Mouse (Mus musculus) bone marrow, adult 2 months (tissue): ENCODE measurements around the gene Dnajc10. TPM values are rescaled to one million over a fixed set of nuclear protein-coding genes. Genes with fewer than 3 reads are reported as not detected.

ENCODE experiments used
- H3K27ac ChIP-seq: fragments of 200-500 bp; 2 replicates; pipeline ENCODE4 v1.5.1; 2012; ENCODE audit warnings: low read depth, mild to moderate bottlenecking, control low read depth, inconsistent platforms, low read length; ENCODE audit not compliant: control insufficient read depth, poor library complexity, insufficient read depth
- H3K4me1 ChIP-seq: fragments of 200-500 bp; 2 replicates; pipeline ENCODE4 v1.6.1; 2011; ENCODE audit warnings: low read length; ENCODE audit not compliant: control insufficient read depth, insufficient read depth
- H3K4me3 ChIP-seq: fragments of 200-500 bp; replicated peaks from 2 replicates; pipeline ENCODE3; 2011; ENCODE audit warnings: mild to moderate bottlenecking, low read depth, low read length, control low read depth; ENCODE audit not compliant: control insufficient read depth
- CTCF ChIP-seq: fragments of 200-500 bp; IDR thresholded peaks from 2 replicates; pipeline ENCODE4 v1.5.1; 2011; ENCODE audit warnings: low read length, control low read depth; ENCODE audit not compliant: control insufficient read depth, insufficient read depth
- POLR2A ChIP-seq: fragments of 200-500 bp; IDR thresholded peaks from 2 replicates; pipeline ENCODE4 v1.6.1; 2011; ENCODE audit warnings: low read depth, mild to moderate bottlenecking, control low read depth, low read length, borderline replicate concordance; ENCODE audit not compliant: control insufficient read depth
- WGBS: fragments of 180-500 bp; shearing (Covaris S2); methylation state at CpG from one replicate; pipeline ENCODE4 v1.1.7; 2018; 5-methylcytosine and 5-hydroxymethylcytosine counted together
- polyA plus RNA-seq: library from polyadenylated mRNA; stranded (reverse); fragments of >200 nt; gene quantifications from 2 replicates; pipeline ENCODE4 v1.2.4, GENCODE M21; 2011; ENCODE audit warnings: low replicate concordance; ENCODE audit not compliant: missing spikeins, insufficient read depth, insufficient read length

The Dnajc10 gene
- polyA plus RNA-seq, 1 experiment, result 18.6 TPM

DNA sequence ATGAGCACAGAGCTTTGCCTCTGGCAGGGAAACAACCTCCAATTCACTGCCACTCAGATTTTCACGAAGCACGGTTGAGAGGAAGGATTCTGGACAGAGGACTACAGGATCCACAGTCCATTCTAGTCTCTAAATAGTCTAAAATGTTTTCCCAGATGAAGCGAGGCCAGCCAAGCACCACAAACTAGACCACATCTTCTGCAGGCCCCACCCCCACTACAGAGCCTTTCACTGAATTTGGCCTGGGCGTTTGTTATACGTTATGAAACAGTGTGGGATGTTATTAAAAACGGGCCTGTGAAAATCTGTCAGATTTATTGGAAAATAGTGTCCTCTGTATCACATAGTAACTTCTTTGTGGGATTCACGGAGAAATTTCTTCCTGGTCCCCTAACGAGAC lies 56.2 kb downstream of the Dnajc10 start:
- no peak overlapping the region for H3K27ac ChIP-seq
- H3K4me3 ChIP-seq, result no peak overlapping the region
- WGBS, result 77% methylated on average over 8 of the region's 8 CpGs
- H3K4me1 ChIP-seq, result no peaks in the 10 kb centered on the region
- TF ChIP-seq CTCF (no peak), POLR2A (no peak)

DNA sequence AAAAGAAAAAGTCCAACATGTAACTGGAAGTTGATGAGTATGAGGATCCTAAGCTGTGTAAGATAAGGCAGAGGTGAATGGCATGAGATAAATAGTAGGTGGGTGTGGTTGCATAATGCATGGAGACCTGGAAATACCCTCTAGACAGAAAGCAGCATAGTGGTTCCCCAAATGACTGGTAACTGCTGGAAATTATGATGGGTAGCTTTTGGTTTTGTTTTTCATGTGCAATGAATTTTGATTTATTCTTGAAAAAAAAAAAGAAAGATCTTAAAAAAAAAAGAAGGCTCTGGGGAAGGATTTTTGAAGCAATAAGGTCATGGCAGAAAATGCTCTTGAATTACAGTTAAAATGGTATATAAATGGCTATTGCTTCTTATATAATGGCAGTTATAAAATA lies 59.6 kb downstream of the Dnajc10 start:
- no peak overlapping the region for H3K4me3 ChIP-seq
- H3K4me1 ChIP-seq, result no peaks in the 10 kb centered on the region
- no peak for TF ChIP-seq CTCF
- no peak for TF ChIP-seq POLR2A
- H3K27ac ChIP-seq, result no peak overlapping the region

DNA sequence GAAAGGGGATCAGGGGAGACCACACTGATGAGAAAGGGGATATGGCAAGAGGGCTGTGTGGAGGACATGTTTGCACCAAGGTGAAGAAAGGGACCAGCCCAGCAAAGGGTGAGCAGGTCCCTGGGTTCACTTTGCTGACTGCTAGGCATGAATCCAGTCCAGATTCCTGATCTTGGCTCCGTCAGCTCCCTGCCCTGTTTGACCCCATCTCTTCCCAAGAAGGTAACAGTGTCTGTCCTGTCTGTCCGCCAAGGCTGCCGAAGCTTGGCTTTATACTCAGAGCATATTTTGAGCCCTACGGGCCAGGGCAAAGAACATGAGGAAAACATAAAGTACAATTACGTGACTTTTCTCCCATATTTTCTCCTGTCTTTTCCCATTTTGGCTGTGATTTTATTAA lies 64.6 kb downstream of the Dnajc10 start:
- no peak overlapping the region for H3K27ac ChIP-seq
- H3K4me1 ChIP-seq, result no peaks in the 10 kb centered on the region
- no peak overlapping the region for H3K4me3 ChIP-seq
- TF ChIP-seq CTCF, result no peak
- TF ChIP-seq POLR2A, result no peak
- WGBS, result 92% methylated on average over 5 of the region's 5 CpGs

DNA sequence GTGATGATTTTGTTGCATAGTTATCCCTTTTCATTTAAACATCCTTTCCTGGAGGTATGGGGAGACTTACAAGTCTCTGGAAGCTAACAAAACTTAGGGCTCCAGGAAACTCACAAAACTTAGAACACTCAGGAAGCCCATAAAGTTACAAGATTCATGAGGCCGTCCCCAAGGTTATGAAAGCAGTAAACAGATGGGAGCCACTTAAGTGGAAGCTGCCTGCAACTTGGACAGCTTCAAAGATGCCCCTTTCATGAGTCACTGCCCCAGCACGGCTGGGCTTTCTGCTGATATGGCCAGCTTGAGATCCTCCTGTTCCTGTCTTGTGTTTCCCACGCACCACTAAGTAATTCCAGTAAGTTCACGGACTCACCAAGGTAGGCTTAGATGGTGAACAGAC lies 69.2 kb downstream of the Dnajc10 start:
- 36% methylated on average over 4 of the region's 4 CpGs for WGBS
- Histone ChIP-seq H3K27ac (no peak overlapping the region), H3K4me1 (no peaks in the 10 kb centered on the region), H3K4me3 (no peak overlapping the region)
- TF ChIP-seq POLR2A (no peak), CTCF (no peak)

DNA sequence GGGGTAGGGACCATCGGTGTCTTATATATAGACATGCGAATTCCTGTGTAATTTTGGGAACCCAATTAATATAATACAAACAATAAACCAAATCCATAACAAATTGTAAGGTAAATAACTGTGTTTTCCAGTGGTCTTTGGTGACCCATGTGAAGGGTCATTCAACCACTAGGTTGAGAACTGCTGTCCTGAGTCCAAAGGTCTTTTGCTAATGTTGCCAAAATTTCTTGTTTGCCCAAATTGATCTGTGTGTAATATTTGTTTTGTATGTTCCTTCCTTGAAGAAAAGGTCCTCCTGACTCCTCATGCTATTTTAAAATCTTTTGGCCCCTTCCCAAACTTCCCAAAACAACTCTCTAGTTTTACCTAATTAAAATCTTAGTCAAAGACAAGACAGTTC lies 71.0 kb downstream of the Dnajc10 start:
- Histone ChIP-seq H3K4me3 (no peak overlapping the region), H3K27ac (no peak overlapping the region), H3K4me1 (no peaks in the 10 kb centered on the region)
- TF ChIP-seq POLR2A, result no peak
- TF ChIP-seq CTCF, result no peak
- WGBS, result 75% methylated on average over 2 of the region's 2 CpGs

DNA sequence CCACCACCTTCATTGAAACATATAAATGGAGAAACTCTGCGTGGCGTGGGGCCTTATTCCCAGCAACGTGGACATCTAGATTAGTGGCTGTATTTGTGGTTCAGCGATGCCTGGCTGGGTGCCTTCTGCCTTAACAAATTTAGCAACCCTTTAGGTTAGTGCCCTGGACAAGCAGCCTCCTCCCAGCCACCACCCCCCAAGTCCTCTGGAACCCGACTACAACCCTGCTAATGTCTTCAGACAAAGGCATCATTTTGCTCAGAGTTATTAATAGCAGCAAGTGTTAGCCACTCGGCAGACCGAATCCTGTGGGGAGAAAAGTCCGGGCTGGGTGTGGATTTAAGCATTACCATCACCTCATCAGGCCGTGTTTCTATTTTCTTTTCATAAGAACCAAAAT lies 72.4 kb downstream of the Dnajc10 start:
- Histone ChIP-seq H3K4me1 (no peaks in the 10 kb centered on the region), H3K27ac (no peak overlapping the region), H3K4me3 (no peak overlapping the region)
- 85% methylated on average over 9 of the region's 9 CpGs for WGBS
- TF ChIP-seq POLR2A, result no peak
- TF ChIP-seq CTCF, result no peak

DNA sequence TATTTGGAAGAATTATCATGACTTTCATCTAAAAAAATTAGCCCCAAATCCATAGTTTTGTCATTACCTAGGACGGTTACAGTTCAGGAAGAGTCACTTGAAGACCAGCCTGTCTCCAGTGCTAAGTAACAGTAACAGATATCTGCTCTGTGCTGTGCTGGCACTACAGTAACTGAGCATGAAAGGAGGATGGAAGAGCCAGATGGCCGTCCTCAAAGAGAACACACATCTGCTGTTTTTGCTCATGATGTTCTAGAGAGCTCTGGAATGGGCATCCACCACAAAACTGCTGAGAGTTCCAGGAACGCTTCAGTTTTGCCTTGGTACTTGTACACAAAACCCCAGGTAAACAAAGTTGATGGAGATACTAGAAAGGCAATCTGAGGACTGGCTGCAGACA lies 73.1 kb downstream of the Dnajc10 start:
- Histone ChIP-seq H3K4me3 (no peak overlapping the region), H3K27ac (no peak overlapping the region), H3K4me1 (no peaks in the 10 kb centered on the region)
- WGBS, result 81% methylated on average over 3 of the region's 3 CpGs
- TF ChIP-seq POLR2A, result no peak
- TF ChIP-seq CTCF, result no peak

DNA sequence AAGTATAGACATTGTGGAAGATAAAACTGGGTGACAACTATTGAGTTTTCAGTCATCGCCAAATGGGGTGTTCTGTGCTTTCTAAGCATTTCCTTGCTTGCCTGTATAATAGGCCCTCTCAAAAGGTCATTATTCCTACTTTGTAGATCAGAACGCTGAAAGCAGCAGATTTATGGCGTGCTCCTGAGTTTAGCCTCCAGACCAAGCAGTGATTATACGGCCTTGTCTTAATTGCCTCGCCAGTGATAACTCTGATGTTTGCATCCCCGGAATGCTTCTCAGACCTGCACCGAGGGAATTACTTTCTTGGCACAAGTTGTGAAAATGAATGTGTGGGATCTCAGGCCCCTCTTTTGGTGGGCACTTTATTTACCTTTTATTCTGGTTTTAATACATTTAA lies 80.8 kb downstream of the Dnajc10 start:
- no peak overlapping the region for H3K4me3 ChIP-seq
- H3K4me1 ChIP-seq, result no peaks in the 10 kb centered on the region
- H3K27ac ChIP-seq, result no peak overlapping the region
- 71% methylated on average over 7 of the region's 7 CpGs for WGBS
- TF ChIP-seq CTCF, result no peak
- no peak for TF ChIP-seq POLR2A

DNA sequence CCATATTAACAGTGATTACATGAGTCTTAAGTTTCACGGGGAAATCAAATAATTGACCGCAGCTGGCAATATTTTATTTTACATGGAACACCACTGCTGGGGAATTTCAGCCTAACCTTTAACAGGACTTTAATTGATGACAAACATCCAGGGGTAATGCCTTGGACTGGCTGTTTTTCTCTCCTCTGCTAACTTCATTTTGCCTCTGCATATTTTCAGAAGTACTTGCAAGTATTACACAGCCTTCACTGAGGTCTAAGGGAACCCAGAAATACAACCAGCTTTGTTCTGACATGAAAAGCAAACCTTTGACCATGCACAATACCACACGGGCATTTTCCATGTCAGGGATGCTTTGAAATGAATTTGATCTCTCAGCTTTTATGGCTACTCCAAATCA lies 81.6 kb downstream of the Dnajc10 start:
- 77% methylated on average over 3 of the region's 3 CpGs for WGBS
- TF ChIP-seq POLR2A (no peak), CTCF (no peak)

DNA sequence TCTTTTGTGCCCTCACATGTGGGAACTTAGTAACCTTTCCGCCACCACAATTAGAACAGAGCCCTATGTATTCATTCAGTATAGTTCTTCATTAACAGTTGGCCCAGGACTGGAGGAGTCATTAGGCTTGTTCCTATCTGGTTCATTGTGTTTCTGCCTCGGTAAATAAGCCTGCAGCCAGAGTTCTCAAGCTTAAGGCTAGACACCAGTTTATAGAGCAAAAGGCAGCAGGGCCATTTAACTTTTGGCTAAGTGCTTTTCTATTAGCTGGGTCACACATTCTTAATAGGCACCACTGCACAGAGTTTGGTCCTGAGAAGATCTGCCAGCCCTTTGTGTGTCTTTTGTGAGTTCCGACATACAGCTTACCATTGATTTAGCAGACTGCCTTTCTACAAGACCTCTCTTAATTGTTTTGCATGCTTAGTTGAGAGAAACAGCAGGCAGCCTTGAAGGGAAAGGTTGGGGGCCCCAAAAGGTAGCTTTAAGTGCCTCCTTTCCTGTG lies 83.4 kb downstream of the Dnajc10 start:
- 59% methylated on average over 3 of the region's 3 CpGs for WGBS
- Histone ChIP-seq H3K4me1 (no peaks in the 10 kb centered on the region), H3K27ac (no peak overlapping the region), H3K4me3 (no peak overlapping the region)
- TF ChIP-seq CTCF, result no peak
- no peak for TF ChIP-seq POLR2A

More for the DNA sequence above, 81.6 kb downstream of the Dnajc10 start:
- Histone ChIP-seq H3K27ac (no peak overlapping the region), H3K4me1 (no peaks in the 10 kb centered on the region), H3K4me3 (no peak overlapping the region)

Other genes starting within 250 kb of the Dnajc10 start
- 1.5 and 2.6 TPM in 2 replicates for gene Pde1a, start 186.0 kb upstream of the Dnajc10 start, polyA plus RNA-seq
- gene Prdx6b, start 23.0 kb upstream of the Dnajc10 start, polyA plus RNA-seq, result 1.0 TPM in 1 of 2 replicates, not detected in the other
- gene Frzb, start 132.2 kb downstream of the Dnajc10 start, polyA plus RNA-seq, result 0.62 TPM in 1 of 2 replicates, not detected in the other